In genomic region chr1:93115471-93115870, GRCm38 (mm10) we compare ENCODE assay signal across 8 mouse cellular contexts. TPM values are rescaled to one million over a fixed set of nuclear protein-coding genes. Genes with fewer than 3 reads are reported as not detected.
DNase-seq lines count a peak whose midpoint lies in the region; ATAC-seq and TF ChIP-seq lines count a peak whose summit lies in the region.

No protein-coding gene starts in this region.

- peaks cover 13% of the 10 kb centered on the region for H3K27me3 ChIP-seq in C2C12 (ENCODE audit: control insufficient read depth, insufficient read depth, insufficient read length)
- H3K27me3 ChIP-seq in heart, embryonic 16.5 days (ENCODE audit: control insufficient read depth, insufficient read depth, low read length), result 0 out of 2 replicates have a peak, but pooled peaks cover 2% of the 10 kb centered on the region
- no peaks in the 10 kb centered on the region for H3K27me3 ChIP-seq in liver, embryonic 16.5 days (ENCODE audit: control insufficient read depth, insufficient read depth, low read depth, low read length)

- H3ac ChIP-seq in C2C12 (ENCODE audit: control insufficient read depth, insufficient read length, low read depth), result no peak overlapping the region

- no peaks in the 10 kb centered on the region for H3K4me1 ChIP-seq in heart, embryonic 16.5 days (ENCODE audit: control insufficient read depth, insufficient read depth, low read length)
- H3K4me1 ChIP-seq in liver, embryonic 16.5 days (ENCODE audit: control insufficient read depth, low read depth, low read length), result no peaks in the 10 kb centered on the region

- ATAC-seq in heart, embryonic 16.5 days (replicated peaks; ENCODE audit: extremely low read depth, insufficient read depth, low FRiP score), result no peak
- ATAC-seq in liver, embryonic 16.5 days (ENCODE audit: low read depth), result no peak
- ATAC-seq in monocyte, adult 5-6 weeks (replicated peaks; ENCODE audit: insufficient number of reproducible peaks, low FRiP score, low TSS enrichment, poor library complexity, severe bottlenecking), result no peak

- H3K79me2 ChIP-seq in C2C12 (ENCODE audit: control insufficient read depth, insufficient read depth), result no peaks in the 10 kb centered on the region

- WGBS in heart, embryonic 16.5 days, result 30% methylated on average over 13 of the region's 13 CpGs
- 22% methylated on average over 13 of the region's 13 CpGs for WGBS in liver, embryonic 16.5 days (ENCODE audit: insufficient replicate concordance)

- no peaks in the 10 kb centered on the region for H3K36me3 ChIP-seq in C2C12 (ENCODE audit: control insufficient read depth, insufficient read depth)
- no peaks in the 10 kb centered on the region for H3K36me3 ChIP-seq in heart, embryonic 16.5 days (ENCODE audit: control insufficient read depth, insufficient read depth)
- no peaks in the 10 kb centered on the region for H3K36me3 ChIP-seq in liver, embryonic 16.5 days (ENCODE audit: control insufficient read depth, insufficient read depth)

- no peak for TF ChIP-seq CTCF in C2C12 (IDR thresholded peaks at IDR 0.05; ENCODE audit: control insufficient read depth, insufficient read depth, insufficient read length)

- peak overlapping the region; percentile 9; the same call in 1 of the 2 replicates for H3K9ac ChIP-seq in heart, embryonic 16.5 days (ENCODE audit: low read length)
- no peak overlapping the region for H3K9ac ChIP-seq in liver, embryonic 16.5 days (ENCODE audit: low read depth, low read length)

- H3K4me3 ChIP-seq in C2C12 (ENCODE audit: insufficient read depth, poor library complexity, severe bottlenecking), result peak overlapping the region; percentile 6
- peak overlapping the region; percentile 38 for H3K4me3 ChIP-seq in heart, embryonic 16.5 days (ENCODE audit: low read length)
- no peak overlapping the region for H3K4me3 ChIP-seq in liver, embryonic 16.5 days (ENCODE audit: low read depth, low read length)

- H3K9me3 ChIP-seq in heart, embryonic 16.5 days (replicated peaks; ENCODE audit: control insufficient read depth, low read length), result no peaks in the 10 kb centered on the region; the same call in 1 of the 2 replicates
- no peaks in the 10 kb centered on the region for H3K9me3 ChIP-seq in liver, embryonic 16.5 days (replicated peaks; ENCODE audit: control insufficient read depth, low read length)

- H3K79me3 ChIP-seq in C2C12 (ENCODE audit: low read depth), result no peaks in the 10 kb centered on the region

- H3K27ac ChIP-seq in heart, embryonic 16.5 days (ENCODE audit: low read length), result no peak overlapping the region
- no peak overlapping the region for H3K27ac ChIP-seq in liver, embryonic 16.5 days (ENCODE audit: low read length)

- peak overlapping the region; percentile 65 for H3K4me2 ChIP-seq in heart, embryonic 16.5 days (ENCODE audit: low read depth, low read length)
- peak overlapping the region; percentile 7; the same call in 1 of the 2 replicates for H3K4me2 ChIP-seq in liver, embryonic 16.5 days (ENCODE audit: low read depth, low read length)

- DNase-seq in embryo, embryonic 11 days, result peak; percentile 37
- no peak for DNase-seq in embryo, embryonic 10.5 days (ENCODE audit: low spot score)
- no peak for DNase-seq in adrenal gland, adult 2 months
- DNase-seq in right cerebral cortex, adult 2 months (ENCODE audit: low spot score in 2 of 2), result no peak

TF ChIP-seq in C2C12, 6 proteins besides CTCF, POLR2A, EP300 and RAD21:
- TF ChIP-seq MYOD1 (IDR thresholded peaks at IDR 0.05; ENCODE audit: control insufficient read depth, insufficient read length, low read depth) (no peak), FOSL1 (IDR thresholded peaks at IDR 0.05; ENCODE audit: insufficient read depth, low read length, poor library complexity, severe bottlenecking) (no peak), MYOG (IDR thresholded peaks at IDR 0.05; ENCODE audit: control insufficient read depth, extremely low read depth, insufficient read length) (no peak), CEBPB (IDR thresholded peaks at IDR 0.05; ENCODE audit: low read depth) (no peak), USF1 (IDR thresholded peaks at IDR 0.05; ENCODE audit: low read depth) (no peak), MAX (IDR thresholded peaks at IDR 0.05) (no peak)

RNA-seq across cellular contexts. Expression of gene Kif1a, which starts 13.7 kb away (rescaled TPM):
- 3.4 TPM for polyA plus RNA-seq in C2C12 (2012; fragmentation: generic; extraction: Trizol)
- 8.3 and 11.3 TPM in 2 replicates for polyA plus RNA-seq in heart, embryonic 16.5 days (2015; fragmentation: Nextera tagmentation; extraction: Ambion mirVana)
- polyA plus RNA-seq in liver, embryonic 16.5 days (2015; fragmentation: Nextera tagmentation; extraction: Ambion mirVana), result 0.19 and 0.20 TPM in 2 replicates
- not detected in 3 replicates for total RNA-seq in monocyte, adult 5-6 weeks (2017)
- total RNA-seq in adrenal gland, adult 2 months (2021), result 10 to 100 TPM; 33.6 to 43.0 TPM
- 25.7 and 29.0 TPM in 2 replicates for polyA plus RNA-seq in adrenal gland, adult 2 months (2012; rRNA removed)

RNA-seq across cellular contexts. Expression of gene Agxt, which starts 19.6 kb away (rescaled TPM):
- polyA plus RNA-seq in C2C12 (2012; fragmentation: generic; extraction: Trizol), result not detected
- not detected in 2 replicates for polyA plus RNA-seq in heart, embryonic 16.5 days (2015; fragmentation: Nextera tagmentation; extraction: Ambion mirVana)
- 15.5 and 17.4 TPM in 2 replicates for polyA plus RNA-seq in liver, embryonic 16.5 days (2015; fragmentation: Nextera tagmentation; extraction: Ambion mirVana)
- not detected in 3 replicates for total RNA-seq in monocyte, adult 5-6 weeks (2017)
- under 1 TPM in 1 of 2 experiments, not detected in 1; 0.92 TPM for total RNA-seq in adrenal gland, adult 2 months (2021)
- 0.44 TPM in 1 of 2 replicates, not detected in the other for polyA plus RNA-seq in adrenal gland, adult 2 months (2012; rRNA removed)

RNA-seq across cellular contexts. Expression of gene 2310007B03Rik, which starts 45.3 kb away (rescaled TPM):
- polyA plus RNA-seq in C2C12 (2012; fragmentation: generic; extraction: Trizol), result 0.09 TPM
- polyA plus RNA-seq in heart, embryonic 16.5 days (2015; fragmentation: Nextera tagmentation; extraction: Ambion mirVana), result 0.75 and 2.1 TPM in 2 replicates
- polyA plus RNA-seq in liver, embryonic 16.5 days (2015; fragmentation: Nextera tagmentation; extraction: Ambion mirVana), result 0.11 and 0.32 TPM in 2 replicates
- not detected in 3 replicates for total RNA-seq in monocyte, adult 5-6 weeks (2017)
- not detected for total RNA-seq in adrenal gland, adult 2 months (2021)
- not detected in 2 replicates for polyA plus RNA-seq in adrenal gland, adult 2 months (2012; rRNA removed)

RNA-seq across cellular contexts. Expression of gene Crocc2, which starts 53.1 kb away (rescaled TPM):
- polyA plus RNA-seq in C2C12 (2012; fragmentation: generic; extraction: Trizol), result 0.01 TPM
- 0.38 and 0.95 TPM in 2 replicates for polyA plus RNA-seq in heart, embryonic 16.5 days (2015; fragmentation: Nextera tagmentation; extraction: Ambion mirVana)
- 0.01 TPM in 1 of 2 replicates, not detected in the other for polyA plus RNA-seq in liver, embryonic 16.5 days (2015; fragmentation: Nextera tagmentation; extraction: Ambion mirVana)
- total RNA-seq in monocyte, adult 5-6 weeks (2017), result not detected in 3 replicates
- total RNA-seq in adrenal gland, adult 2 months (2021), result not detected
- 0.02 TPM in 1 of 2 replicates, not detected in the other for polyA plus RNA-seq in adrenal gland, adult 2 months (2012; rRNA removed)

Comparison
In these comparisons a context has a peak if more than half of its experiments do, and no peak if none do; other contexts are left out.
1. RNA of gene Agxt, which starts 19.6 kb away (polyA plus RNA-seq): 15.5 to 17.4 TPM in liver, embryonic 16.5 days; 0.44 TPM in adrenal gland, adult 2 months, not detected in C2C12 (single experiment) and not detected in heart, embryonic 16.5 days; every median in the first group is over 10 times any median in the second.